Mouse (Mus musculus) MN1 (cell line): ENCODE measurements around the gene Clic4.

Experiments
- DNase-seq: peaks from one replicate; pipeline ENCODE4 v3.0.0-alpha.2; 2016; ENCODE audit warnings: low spot score

Clic4 gene

DNA sequence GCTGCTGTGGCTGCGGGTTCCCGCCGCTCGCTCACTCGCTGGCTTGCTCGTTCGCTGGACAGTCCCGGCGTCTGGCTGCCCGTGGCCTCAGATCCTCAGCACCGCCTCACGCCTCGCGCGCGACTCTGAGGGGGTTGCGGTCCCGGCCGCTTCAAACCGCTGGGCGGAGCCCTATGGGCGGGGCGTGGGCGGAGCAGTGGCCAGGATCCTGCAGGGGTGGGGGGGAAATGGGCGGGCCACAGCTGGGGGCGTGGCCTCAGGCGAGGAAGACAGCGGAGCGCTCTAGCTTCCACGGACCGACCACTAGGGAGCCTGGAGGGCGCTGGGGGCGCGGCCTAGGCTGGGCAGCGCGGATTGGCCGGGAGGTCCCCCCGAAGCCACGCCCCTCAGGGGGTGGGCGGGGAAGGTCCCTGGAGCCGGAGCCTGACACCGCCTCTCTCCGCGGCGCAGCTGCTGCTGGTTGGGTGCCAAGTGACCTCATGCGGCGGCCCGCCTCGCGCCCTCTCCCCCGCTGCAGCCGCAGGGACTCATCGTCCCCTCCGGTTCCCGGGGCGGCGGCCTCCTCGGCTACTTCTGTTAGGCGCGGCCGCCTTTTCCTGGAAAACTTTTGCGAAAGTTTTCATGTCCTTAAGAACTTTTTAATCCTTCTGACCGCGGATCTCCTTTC lies at the start of gene Clic4:
TSS of gene Clic4 (minus strand) at position 175 of the 667 bp plus-strand sequence.
- peak; percentile 100 for DNase-seq

DNA sequence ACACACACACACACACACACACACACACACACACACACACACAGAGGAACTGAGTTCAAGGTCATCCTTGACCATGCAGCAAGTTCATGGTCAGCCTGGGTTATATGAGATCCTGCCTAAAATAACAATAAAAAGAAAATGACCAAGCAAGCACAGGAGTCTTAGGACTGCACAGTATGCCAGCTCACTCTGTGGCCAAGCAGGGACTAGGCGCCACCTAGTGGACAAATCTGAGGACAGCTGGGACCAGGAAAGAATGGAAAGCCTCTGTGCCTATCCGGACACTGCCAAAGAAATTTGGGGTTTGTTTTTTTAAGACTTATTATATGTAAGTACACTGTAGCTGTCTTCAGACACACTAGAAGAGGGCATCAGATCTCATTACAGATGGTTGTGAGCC lies 45.4 kb upstream of the Clic4 start:
- DNase-seq = peak; percentile 81

DNA sequence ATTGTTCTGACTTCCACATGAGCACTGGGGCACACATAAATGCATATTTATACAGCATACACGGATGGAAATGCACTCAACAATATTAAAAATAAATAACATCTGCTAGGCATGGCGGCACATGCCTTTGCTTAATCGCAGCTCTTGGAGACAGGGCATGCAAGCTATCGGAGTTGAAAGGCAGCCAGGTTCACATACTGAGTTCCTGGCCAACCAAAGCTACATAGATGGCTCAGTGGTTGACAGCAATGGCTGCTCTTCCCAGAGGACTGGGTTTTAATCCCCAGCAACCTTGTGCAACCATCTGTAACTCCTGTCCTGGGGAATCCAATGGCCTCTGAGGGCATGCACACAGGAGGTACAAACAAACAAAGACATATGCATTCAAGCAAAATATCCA lies 44.9 kb upstream of the Clic4 start:
- no peak for DNase-seq

DNA sequence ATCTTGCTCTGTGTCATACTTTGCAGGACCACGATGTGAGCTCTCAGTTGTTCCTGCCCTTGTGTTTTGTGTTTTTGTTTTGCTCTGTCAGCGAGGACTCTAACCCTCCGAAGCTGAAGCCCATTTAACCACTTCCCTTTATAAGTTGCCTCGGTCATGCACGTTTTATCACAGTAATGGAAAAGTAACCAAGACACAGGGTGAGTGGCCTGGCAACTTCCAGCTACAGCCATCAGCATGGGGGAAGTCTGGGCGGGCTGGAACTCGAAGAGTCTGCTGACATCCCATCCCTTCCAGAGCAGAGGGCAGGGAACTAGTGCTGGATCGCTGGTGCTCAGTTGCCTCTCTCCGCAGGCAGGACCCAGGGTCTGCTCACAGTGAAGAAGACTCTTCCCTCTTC lies 42.7 kb upstream of the Clic4 start:
- no peak for DNase-seq

DNA sequence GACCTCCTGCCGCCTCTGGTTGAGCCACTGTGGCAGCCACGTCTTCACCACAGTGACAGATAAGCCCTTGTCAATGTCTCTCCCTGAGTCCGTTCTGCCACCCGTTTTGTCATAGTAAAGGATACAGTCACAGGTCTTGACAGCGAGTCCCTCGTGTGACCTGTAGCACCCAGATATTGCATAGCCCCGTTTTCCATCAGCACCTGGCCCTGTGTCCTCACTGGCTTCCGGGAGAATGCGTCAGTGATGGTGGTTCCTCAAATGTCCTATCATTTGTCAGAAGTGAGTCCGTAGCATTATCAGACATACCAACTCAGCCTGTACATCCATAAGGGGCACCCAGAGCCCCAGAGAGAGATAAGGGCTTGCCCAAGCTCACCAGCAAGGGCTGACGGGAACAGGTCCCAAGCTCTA lies 41.8 kb upstream of the Clic4 start:
- DNase-seq = no peak

DNA sequence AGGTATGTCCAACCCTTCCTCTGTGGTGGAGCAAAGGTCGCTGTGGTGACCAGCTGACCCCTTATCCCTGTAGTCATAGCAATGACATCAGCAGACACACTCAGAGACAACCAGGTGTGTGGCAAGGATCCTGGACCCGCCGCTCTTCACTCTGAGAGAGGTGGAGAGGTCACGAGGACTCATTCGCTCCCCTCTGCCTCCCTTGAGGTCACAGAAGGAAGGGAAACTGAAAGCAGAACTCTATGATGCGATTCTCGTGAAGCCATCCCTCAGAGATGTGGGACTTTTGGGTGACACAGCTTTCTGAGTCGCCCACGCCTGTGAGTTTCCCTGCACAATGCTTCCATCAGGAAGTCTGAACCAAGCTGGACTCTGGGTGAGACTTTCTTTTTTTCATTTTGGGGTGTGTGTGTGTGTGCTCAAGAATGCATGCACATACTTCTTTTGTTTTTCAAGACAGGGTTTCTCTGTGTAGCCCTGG lies 41.2 kb upstream of the Clic4 start:
- no peak for DNase-seq

DNA sequence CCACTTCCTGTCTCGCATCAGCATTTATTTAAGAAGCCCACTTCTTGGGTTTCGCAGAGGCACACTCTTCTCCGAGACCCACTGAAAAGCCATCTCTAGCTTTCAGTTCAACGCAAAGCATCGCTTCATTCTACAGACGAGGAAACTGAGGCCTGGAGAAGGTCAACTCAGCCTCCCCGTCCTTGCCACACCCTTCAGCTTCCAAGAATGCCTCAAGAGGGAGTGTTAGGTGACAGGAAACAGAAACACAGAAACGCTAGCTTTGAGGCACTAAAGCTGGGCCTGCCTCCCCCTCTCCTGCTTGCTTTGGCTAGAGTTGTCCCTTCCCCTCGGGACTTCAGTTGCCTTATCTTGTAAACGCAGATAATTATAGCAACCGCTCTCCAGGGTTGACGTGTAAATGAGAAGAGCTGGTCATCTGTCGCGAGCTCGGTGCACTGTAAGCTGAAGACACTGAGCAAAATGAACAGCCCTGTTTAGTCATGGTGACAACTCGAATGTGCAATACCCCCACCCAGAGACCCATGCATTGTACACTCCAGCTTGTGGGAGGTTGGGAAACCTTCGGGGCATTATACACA lies 40.6 kb upstream of the Clic4 start:
- no peak for DNase-seq

DNA sequence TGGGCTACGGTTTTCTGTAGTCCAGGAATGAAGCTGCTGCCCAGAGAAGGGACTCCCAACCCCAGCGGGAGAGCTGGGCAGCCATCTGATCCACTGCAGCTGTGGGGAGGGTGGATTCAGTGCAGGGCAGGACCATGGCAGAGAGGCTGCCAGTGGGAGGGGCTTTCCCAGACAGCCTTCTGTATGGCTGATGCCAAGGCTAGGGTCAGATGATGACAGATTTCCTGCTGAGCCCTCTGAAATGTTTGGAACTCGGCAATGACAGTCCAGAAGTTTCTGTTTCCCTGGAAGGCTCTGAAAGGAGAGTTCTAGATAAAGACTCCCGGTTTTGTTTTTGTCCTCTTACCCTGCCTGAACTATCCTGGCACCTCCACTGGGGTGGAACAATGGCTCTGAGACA lies 40.1 kb upstream of the Clic4 start:
- no peak for DNase-seq

DNA sequence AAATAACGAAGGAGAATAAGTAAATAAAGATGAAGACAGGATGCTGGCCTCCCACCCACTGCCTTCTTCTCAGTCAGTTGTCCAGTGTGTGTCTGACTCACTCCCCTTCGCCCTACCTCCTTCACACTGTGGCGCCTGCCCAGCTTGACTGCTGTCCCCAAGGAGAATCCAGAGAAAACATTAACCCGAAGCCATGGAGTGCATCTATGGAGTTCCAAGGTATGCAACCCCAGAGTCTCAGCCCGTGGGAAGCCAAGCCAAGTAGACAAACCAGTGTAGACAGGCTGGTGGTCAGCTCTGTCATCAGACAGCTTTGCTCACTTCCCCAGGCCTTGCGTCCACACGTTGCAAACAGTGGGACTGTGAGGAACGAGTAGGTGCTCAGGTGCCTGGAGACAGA lies 37.8 kb upstream of the Clic4 start:
- DNase-seq = no peak

DNA sequence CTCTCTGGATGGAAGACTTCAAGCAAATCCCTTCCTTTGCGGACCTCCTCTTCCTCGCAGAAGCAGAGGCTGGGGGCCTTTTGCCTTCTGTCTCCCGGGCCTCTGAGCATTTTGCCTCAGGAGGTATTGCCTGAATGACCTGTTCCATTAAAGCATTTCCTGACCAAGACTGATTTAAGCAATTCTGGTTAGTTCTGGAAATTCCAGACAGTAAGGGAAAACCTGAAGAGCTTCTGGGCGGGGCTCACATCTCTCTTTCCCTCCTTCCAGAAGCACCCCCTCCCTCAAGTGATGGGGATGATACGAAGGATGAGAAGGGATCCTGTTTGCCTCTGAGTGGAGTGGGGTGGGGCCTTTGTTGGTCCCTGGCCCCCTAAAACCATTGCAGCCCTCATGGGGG lies 37.1 kb upstream of the Clic4 start:
- DNase-seq = no peak

DNA sequence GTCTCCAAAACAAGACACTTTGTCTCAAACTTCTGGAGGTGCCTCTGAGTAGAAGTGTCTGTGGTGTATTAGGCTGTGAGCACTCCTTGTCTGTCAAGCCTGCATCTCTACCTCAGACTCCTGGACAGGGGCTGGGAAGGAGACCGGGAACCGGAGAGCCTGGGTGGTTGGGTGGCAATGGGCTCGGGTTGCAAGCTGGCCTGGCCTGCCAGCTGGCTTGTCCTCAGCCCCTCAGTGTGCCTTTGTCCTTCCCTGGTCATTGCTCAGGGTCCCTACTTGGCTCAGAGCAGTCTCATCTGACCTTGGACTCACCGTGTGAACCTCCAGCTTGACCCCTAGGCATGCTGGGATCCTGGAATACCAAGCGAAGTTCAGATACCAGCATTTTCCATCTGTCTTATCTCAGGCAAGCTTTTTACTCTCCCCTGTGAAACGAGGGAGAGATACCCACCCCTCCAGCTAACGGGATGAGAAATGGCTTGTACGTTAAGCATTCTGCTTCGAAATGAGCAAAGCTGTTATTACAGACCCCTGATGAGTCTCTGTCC lies 36.6 kb upstream of the Clic4 start:
- DNase-seq = no peak

DNA sequence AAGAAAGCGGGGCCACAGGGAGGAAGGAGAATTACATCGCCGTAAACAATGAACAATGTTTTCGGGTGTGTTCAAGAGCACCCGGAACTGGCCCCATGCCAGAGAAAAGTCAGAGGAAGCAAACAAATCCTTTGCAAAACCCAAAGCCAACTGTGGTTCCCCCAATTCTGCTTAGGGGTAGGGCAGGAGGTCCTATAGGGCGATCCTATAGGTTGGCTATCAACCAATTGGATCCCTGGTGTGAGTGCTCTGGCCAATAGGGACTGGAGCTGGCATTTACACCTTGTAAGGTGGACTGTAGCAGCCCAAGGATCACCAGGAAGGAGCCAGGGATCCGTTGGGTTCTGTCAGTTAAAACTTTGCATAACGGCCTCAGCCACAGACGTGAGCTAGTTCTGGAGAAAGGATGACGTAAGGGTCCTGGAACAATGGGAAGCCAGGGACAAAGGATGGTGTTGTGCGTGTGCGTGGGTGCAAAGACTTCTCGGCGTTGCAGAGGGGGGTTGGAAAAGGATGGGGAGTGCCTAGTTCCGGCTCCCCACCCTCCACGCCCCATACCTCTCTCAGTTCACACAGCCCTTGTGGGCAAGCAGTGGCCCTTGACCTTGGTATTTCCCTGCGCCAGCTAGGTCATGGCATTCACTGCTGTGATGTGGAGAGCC lies 34.5 kb upstream of the Clic4 start:
- no peak for DNase-seq

DNA sequence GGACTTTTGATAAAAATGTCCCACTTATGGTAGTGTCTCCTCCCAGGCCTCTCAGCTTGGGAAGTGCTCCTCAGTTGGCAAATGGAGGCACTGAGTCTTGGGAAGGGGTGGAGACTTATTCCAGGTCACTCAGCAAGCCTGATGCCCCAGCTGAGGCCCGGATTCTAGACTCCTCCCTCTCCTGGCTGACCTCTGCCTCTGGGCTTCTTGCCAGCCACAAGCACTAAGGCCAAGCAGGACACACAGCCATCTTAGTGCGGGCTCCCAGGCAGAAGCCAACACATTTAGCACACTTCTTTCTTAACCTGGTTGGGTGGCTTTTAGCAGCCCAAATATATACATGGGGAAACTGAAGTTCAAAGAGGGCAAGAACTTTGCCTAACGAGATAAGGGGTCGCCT lies 33.9 kb upstream of the Clic4 start:
- no peak for DNase-seq

DNA sequence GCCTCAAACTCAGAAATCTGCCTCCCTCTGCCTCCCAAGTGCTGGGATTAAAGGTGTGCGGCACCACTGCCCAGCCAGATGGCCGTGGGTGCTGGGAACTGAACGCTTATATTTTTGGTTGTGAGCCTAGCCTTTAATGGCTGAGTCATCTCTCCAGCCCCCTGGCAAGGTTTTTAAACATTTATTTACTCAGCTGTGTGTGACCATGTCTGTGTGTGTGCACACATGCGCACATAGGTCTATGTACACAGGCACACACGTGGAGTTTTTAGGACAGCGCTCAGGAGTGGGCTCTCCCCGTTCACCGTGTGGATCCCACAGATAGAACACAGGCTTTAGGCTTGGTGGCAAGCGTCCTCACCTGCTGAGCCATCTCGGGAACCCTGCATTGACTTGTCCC lies 29.6 kb upstream of the Clic4 start:
- no peak for DNase-seq

DNA sequence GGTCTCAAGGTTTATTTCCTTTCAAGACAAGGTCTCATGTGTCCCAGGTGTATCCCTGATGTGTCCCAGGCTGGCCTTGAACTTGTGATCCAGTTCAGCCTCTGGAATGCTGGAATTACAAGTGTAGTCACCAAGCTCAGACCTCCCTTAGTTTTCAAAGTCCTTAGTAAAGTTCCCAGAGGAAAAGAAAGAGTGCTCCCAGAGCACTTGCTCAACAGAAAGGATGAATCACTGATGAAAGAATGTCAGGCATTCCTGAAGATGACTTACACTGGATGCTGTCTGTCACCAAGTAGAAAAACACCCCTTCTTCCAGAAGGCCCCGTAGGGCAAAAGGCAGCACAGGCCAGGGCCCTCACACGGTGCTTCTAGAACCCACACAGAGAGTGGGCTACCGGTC lies 28.6 kb upstream of the Clic4 start:
- no peak for DNase-seq

DNA sequence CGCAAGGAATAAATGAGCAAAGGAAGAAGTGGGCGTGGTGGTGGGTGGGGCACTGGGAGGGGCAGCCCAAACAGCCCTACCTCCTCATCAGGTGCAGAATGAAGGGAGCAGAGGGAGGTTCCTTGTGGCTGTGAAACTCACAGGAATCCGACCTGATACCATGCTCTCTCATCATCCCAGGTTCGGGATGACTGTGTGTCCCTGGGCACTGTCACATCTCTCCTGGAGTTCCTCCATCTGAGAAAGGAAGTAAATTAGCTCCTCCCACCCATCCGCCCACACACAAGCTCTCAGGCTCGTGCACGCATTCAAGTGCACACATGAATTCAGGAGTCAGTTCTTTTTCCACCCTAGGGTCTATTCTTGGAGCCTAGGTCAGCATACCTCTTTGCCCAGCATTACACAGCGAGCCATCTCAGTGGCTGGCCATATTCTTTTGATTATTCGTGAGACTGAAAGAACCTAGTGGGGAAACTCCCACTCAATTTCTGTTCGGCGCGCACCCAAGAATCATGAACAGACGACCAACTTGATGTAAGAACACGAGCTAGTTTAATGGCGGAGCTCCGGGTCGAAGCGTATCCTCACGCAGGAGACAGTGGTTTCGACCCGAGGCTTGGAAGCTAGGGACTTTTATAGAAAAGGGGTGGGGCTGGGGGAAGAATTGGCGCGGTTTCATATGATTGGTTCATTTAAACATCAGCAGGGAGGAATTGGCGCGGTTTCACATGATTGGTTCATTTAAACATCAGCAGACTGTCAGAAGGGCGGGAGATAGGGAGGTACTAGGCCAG lies 27.8 kb upstream of the Clic4 start:
- DNase-seq = no peak

DNA sequence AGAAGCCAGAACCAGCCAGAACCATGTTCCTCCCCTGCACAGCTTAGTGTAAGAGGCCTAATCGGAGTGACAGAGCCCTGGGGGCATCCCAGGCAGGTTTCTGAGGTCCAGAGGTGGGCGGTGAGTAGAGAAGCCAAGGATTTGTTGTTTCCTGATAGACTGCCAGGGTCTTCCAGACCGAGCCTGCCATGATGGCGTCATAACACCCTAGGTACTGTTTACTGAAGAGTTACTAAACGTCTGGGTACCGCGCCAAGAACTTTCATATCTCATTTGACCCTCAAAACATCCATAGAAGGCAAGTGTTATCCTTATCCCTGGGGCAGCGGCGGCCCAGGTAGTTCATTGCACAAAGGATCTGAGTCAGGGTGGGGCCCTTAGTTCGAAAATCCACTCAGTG lies 26.1 kb upstream of the Clic4 start:
- no peak for DNase-seq

DNA sequence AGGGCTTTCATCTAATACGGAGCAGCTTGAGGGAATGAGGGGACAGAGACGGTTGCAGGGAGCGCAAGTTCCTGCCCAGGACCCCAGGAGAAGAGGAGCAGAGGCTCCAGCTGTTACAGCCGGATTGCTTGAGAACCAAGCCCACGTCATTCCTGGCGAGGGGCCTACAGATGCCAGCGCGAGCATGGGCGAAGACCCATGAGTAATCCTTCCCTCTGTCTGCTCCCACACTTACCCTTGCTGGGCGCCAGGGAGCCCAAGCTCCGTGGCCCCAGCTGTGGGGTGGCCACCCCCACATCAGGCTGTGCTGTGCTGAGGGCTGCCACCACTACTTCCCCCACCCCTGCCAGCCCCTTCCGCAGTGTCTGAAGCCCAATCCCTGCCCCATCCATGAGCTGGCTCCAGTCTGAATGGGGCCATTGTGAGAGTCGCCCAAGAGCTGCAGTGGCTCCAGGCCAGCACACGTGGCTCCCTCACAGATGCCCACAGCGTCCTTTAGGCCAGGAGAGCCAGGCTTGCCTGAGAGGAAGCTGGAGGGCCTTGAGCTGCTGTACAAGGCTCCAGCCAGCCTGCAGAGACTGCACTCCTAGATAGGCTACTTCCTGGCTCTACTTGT lies 25.4 kb upstream of the Clic4 start:
- peak; percentile 68 for DNase-seq

DNA sequence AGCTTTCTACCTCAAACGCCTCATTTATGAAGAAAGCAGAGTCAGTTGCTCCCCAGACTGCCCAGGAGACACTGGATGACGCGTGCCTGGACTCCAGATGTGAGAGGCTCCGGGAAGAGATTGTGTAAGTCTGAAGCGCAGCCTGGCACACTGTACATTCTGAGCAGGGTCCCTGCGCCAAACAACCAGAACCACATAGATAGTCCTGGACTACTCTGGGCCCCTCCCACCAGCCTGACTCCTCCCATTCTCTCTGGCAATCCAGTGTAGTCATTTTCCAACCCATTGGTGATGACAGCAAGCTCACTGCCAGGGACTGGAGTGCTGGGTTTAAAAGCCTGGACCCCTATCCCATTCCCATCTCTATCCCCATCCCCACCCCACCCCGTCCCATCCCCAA lies 24.5 kb upstream of the Clic4 start:
- DNase-seq = no peak

DNA sequence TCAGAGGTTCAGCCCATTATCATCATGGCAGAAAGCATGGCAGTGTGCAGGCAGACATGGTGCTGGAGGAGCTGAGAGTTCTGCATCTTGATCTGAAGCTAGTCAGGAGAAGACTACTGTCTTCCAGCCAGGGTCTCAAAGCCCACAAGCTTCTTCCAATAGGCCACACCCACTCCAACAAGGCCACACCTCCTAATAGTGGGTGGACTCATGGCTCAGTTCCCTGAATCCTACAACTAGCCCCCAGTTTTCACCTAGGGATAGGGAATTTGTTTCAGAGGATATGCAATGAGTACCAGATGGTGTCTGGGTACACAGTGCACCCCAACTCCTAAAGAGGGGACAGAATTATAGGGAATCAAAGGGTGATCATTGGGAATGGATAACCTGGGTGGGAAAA lies 24.0 kb upstream of the Clic4 start:
- no peak for DNase-seq

DNA sequence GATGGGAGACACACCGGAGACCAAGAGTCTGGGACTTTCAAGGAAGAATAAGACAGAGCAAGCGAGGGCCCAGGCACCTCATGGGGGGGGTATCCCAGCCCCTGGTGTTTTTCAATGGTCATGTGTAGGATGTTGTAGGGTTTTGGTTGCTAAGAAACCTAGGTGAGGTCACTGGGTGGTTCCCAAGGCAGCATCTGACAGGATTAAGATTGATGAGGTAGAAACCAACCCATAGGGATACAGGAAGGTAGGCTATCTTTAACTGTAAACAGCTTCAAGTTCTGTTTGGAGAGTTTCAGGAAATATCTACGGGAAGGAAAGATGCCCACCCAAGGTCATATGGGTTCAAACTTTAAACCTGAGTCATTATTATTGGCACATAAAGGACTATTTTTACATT lies 21.2 kb upstream of the Clic4 start:
- DNase-seq = no peak

DNA sequence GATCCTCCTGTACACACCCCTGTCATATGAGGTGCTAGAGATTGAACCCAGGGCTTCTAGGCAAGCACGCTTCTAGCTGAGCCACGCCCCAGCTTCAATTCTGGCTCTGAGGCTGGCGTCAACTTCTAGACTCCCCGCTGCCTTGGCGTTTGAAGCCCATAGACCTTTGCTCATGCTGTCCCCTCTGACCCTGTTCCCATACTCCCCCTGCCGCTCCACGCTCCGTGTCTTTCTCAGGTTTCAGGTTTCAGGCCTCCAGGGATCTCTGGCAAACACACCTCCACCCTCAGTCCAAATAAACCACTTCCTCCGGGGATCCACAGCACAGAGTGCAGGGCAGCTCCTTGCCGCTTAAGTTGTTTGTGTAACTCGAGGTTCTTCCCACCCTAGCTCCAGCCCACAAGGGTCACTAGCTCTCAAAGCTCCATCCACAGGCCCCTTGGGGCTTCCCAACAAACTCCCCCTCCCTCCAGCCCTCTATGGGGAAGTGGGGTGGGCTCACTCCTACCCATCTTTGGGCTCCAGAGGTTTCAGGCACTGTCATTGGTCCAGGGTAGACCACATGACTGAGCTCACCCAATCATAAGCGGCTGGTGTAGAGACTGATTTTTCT lies 20.0 kb upstream of the Clic4 start:
- DNase-seq = no peak
